Mouse (Mus musculus): ENCODE results near the gene Gm28041. TPM values are rescaled to one million over a fixed set of nuclear protein-coding genes. Genes with fewer than 3 reads are reported as not detected.
A peak's percentile ranks its signal among the peaks of the same experiment; 100 is the strongest.
"Not testable (repeated sequence)": the region's sequence is repeated elsewhere in the genome, so short reads cannot be mapped to it uniquely, and the experiment has no call there.

Gene Gm28041
- total RNA-seq (2021), result under 1 TPM; 0.35 TPM
- long read RNA-seq, experiment 1, result 0 reads
- long read RNA-seq, experiment 2, result 0 reads

- intact Hi-C loops (cut with DNase I; ENCODE audit: low total_unique reads), result not testable (repeated sequence)
- DNase-seq, result peak; percentile 38
These were observed at the start of gene Gm28041, which contains the start of gene Zfp456 for GRCm38 (mm10) chr13:67375050-67375911. TSS of gene Gm28041 (minus strand) at chr13:67375733. TSS of gene Zfp456 (minus strand) at chr13:67375810.

GRCm38 (mm10) chr13:67422532-67422931 lies 47.0 kb upstream of the Gm28041 start:
- intact Hi-C loops (cut with DNase I; ENCODE audit: low total_unique reads); DNase-seq: not testable (repeated sequence)

GRCm38 (mm10) chr13:67421207-67421857 lies 45.8 kb upstream of the Gm28041 start, which contains the start of gene Zfp459:
TSS of gene Zfp459 (minus strand) at chr13:67421418.
- intact Hi-C loops (cut with DNase I; ENCODE audit: low total_unique reads), result no loop called here

GRCm38 (mm10) chr13:67420558-67421206 lies 45.1 kb upstream of the Gm28041 start:
- no peak for DNase-seq
- intact Hi-C loops (cut with DNase I; ENCODE audit: low total_unique reads), result no loop called here

More at GRCm38 (mm10) chr13:67421207-67421857, 45.8 kb upstream of the Gm28041 start, which contains the start of gene Zfp459:
- no peak for DNase-seq

- DNase-seq, result no peak
- intact Hi-C loops (cut with DNase I; ENCODE audit: low total_unique reads), result no loop called here
These were observed 41.3 kb upstream of the Gm28041 start for GRCm38 (mm10) chr13:67416811-67417210.

GRCm38 (mm10) chr13:67415759-67416158 lies 40.2 kb upstream of the Gm28041 start:
- no peak for DNase-seq
- intact Hi-C loops (cut with DNase I; ENCODE audit: low total_unique reads), result no loop called here

GRCm38 (mm10) chr13:67413634-67414033 lies 38.1 kb upstream of the Gm28041 start:
- intact Hi-C loops (cut with DNase I; ENCODE audit: low total_unique reads); DNase-seq: not testable (repeated sequence)

GRCm38 (mm10) chr13:67399183-67399903 lies 23.8 kb upstream of the Gm28041 start, which contains the start of gene Zfp429:
TSS of gene Zfp429 (minus strand) at chr13:67399819.
- intact Hi-C loops (cut with DNase I; ENCODE audit: low total_unique reads), result not testable (repeated sequence)
- peak; percentile 65 for DNase-seq

GRCm38 (mm10) chr13:67376255-67376654 lies 722 bp upstream of the Gm28041 start:
- DNase-seq; intact Hi-C loops (cut with DNase I; ENCODE audit: low total_unique reads): not testable (repeated sequence)

GRCm38 (mm10) chr13:67360131-67360744 lies 15.3 kb downstream of the Gm28041 start, which contains the start of the genes Gm28044 and Zfp953:
TSS of gene Gm28044 (minus strand) at chr13:67360536.
TSS of gene Zfp953 (minus strand) at chr13:67360605.
- intact Hi-C loops (cut with DNase I; ENCODE audit: low total_unique reads), result no loop called here
- peak; percentile 81 for DNase-seq

GRCm38 (mm10) chr13:67351854-67352253 lies 23.7 kb downstream of the Gm28041 start:
- intact Hi-C loops (cut with DNase I; ENCODE audit: low total_unique reads), result no loop called here

GRCm38 (mm10) chr13:67343422-67343821 lies 32.1 kb downstream of the Gm28041 start:
- DNase-seq, result no peak
- intact Hi-C loops (cut with DNase I; ENCODE audit: low total_unique reads), result no loop called here

More at GRCm38 (mm10) chr13:67351854-67352253, 23.7 kb downstream of the Gm28041 start:
- DNase-seq, result no peak

GRCm38 (mm10) chr13:67332877-67333276 lies 42.7 kb downstream of the Gm28041 start:
- no peak for DNase-seq
- intact Hi-C loops (cut with DNase I; ENCODE audit: low total_unique reads), result no loop called here

- peak; percentile 77 for DNase-seq
- intact Hi-C loops (cut with DNase I; ENCODE audit: low total_unique reads), result no loop called here
These were observed 43.4 kb downstream of the Gm28041 start, which contains the start of gene Zfp595 for GRCm38 (mm10) chr13:67332019-67332724. TSS of gene Zfp595 (minus strand) at chr13:67332570.

- intact Hi-C loops (cut with DNase I; ENCODE audit: low total_unique reads), result no loop called here
- no peak for DNase-seq
These were observed 68.8 kb downstream of the Gm28041 start for GRCm38 (mm10) chr13:67306718-67307117.

- peak; percentile 77 for DNase-seq
- intact Hi-C loops (cut with DNase I; ENCODE audit: low total_unique reads), result no loop called here
These were observed 69.5 kb downstream of the Gm28041 start, which contains the start of gene Zfp457 for GRCm38 (mm10) chr13:67305822-67306672. TSS of gene Zfp457 (minus strand) at chr13:67306485.

Data from gastrocnemius, postnatal 14 days (tissue).